Mouse (Mus musculus) cerebellum, postnatal 25 days (tissue): ENCODE measurements around the gene Gm11549.
A peak's percentile ranks its signal among the peaks of the same experiment; 100 is the strongest.

Experiments
- DNase-seq, 2 experiments: peaks; one replicate each; pipeline ENCODE4 v3.0.0; 2021; ENCODE audit warnings: mixed read lengths in 2 of 2

The Gm11549 gene

DNA sequence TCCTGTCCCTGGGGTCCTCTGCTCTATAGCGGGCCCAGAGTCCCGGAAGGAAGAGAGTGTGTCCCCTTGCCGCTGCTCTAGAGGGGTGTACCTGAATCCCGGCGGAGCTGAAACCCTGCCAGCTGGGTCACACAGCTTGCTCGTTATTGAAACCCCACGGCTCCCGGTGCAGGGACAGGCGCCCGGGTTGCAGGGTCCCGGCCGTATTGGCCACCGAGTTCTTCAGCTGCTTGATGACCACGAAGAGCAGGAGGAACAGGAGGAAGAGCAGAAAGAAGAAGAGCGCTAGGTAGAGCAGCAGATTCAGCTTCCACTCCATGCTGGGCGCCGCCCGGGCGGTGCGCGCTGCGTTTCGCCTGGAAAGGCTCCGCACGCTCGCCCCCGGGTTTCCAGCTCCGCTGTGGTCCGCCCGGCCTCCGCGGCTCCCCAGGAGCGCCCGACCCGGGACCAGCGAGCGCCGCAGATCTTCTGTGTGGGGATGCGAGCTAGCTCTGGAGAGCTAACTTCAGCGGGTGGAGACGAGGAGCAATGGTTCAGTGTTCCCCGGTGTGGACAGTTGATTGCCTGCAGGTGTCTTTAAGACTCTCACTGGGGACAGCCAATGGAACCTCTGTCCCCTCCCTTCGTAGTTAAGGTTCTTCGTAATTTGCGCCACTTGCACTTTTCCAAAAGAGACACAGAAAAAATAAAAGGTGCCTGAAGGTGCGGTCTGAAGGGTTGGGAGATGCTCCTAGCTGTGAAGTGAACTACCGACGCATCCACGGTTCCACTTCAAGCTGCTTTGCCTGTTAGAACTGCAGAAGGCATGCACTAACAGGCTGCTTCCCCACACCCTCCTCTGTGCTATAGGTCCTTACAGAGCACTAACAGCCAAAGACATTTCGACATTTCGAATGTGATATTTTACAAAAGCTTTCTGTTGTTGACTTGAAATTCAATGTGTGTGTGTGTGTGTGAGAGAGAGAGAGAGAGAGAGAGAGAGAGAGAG, at the start of gene Gm11549:
TSS of gene Gm11549 (minus strand) at position 741 of the 988 bp plus-strand sequence.
- DNase-seq: peak; percentile 33 to 42

DNA sequence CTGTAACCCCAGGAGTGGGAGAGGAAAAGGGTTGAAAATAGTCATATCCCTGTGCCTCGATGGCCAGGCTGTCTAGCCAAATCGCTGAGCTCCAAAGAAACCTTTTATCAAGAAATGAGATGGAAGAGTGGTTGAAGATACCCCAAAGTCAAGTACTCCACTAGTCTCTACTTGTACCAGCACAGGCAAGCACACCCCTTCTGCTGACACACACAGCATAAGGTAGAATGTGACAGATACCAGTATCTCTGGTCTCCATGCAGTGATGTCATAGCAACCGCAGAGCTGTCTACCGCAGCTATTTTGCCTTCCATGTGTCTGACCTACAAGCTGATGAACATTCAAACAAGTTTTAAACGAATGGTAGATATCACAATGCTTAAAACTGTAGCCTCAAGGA, 48.2 kb upstream of the Gm11549 start:
- DNase-seq: no peak

DNA sequence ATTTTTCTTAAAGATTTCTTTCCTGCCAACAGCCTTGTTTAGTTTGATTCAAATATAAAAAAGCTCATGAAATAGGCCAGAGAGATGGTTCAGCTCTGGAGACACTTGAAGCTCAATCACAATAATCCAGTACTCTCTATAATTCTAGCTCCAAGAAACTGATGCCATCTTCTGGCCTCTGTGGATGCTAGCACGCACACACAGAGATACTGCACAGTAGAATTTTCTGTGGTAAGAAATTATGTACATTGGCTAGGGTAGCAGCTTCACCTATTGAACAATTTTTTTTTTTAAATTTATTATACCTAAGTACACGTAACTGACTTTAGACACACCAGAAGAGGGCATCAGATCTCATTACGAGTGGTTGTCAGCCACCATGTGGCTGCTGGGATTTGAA, 42.1 kb upstream of the Gm11549 start:
- no peak for DNase-seq

DNA sequence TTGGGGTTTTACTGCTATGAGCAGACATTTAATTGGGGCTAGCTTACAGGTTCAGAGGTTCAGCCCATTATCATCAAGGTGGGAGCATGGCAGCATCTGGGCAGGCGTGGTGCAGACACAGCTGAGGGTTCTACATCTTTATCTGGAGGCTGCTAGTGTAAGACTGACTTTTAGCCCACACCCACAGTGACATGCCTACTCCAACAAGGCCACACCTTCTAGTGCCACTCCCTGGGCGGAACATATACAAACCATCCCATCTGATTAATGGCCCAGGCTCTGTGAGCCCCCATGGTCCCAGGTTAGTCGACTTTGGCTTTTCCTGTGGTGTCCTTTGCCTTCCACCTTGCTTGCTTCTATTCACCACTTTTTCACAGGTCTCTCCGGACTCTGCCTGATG, 38.0 kb upstream of the Gm11549 start:
- DNase-seq: no peak

DNA sequence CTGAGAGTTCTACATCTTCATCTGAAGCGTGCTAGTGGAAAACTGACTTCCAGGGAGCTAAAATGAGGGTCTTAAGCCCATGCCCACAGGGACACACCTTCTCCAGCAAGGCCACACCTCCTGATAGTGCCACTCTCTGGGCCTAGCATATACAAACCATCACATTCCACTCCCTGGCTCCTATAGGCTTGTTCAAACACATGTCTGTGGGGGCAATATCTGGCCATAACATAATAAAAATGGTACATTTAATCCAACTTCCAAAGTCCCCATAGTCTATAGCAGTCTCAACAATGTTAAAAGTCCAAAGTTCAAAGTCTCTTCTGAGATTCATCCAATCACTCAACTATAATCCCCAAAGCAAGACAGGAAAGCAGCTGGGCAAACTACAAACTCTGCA, 36.0 kb upstream of the Gm11549 start:
- DNase-seq: no peak

DNA sequence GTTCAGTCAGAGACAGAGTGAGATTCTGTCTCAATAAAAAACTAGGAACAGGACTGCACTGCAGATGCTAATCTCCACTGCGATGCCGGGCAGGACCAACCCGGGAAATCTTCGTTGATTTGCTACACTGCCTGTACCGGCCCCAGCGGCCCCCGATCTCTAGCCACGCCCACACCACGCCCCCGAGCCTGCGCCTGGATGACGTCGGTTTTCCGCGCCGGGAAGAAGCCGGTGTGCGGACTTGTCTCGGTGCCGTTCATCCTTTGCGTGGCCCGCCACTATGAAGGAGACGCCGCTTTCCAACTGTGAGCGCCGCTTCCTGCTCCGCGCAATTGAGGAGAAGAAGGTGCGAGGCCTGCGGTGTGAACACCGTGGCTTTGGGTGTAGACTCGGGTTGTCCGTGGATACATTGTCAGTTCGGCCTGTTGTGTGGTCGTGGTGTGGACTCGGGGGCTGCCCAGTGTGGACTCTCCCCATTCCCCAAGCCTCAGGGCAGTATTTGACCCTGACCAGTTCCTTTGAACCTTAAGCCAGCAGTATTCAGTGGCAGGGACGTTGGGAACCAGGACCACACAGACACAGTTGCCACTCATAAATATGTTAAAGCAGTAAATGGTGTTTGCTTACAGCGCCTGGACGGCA, 30.9 kb upstream of the Gm11549 start, which contains the start of gene Exosc9:
TSS of gene Exosc9 (plus strand) at position 201 of the 642 bp plus-strand sequence.
- DNase-seq: peak; percentile 97 to 98

DNA sequence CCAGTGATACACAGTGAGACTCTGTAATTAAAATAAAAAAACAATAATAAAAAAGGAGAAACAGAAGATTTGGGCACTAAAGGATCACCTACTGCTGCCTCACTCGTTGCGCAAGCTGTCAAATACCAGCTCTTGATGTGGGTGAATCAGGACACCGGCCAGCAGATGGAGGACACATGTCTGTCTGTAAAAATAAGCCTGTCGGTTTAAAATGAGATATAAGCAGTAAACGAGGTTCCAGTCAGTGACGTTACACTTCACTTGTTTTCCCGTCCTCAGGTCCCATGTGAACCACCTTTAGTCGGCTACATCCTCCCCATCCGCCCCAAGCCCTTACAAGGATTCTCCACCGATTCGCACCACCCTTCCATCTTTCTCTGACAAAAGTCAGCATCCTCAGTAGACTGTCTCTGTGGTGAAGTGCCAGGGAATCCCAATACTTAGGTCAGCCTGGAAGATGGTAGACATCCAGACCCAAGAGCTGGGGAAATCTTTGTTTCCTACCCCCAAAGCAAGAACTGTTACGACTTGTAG, 30.3 kb upstream of the Gm11549 start:
- DNase-seq: peak in 1 of 2 experiments; percentile 41

DNA sequence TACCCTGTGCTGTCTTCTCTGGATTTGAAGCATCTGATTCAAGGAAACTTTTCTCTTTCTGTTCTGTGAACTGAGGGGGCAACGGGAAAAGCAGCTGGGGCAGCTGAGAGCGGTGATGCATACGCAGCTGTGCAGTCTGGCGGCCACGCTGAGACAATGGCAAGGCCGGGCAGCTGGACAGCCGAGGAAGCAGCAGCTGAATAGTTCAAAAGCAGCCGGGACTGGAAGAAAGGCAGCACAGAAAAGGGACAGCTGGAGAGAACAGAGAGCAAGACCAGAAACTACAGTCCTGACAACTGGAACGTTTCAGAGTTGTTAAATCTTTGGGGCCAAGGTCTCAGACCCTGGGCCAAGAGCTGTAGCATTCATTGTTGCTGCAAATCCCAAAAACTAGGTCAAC, 29.7 kb upstream of the Gm11549 start:
- DNase-seq: peak; percentile 39 to 40

DNA sequence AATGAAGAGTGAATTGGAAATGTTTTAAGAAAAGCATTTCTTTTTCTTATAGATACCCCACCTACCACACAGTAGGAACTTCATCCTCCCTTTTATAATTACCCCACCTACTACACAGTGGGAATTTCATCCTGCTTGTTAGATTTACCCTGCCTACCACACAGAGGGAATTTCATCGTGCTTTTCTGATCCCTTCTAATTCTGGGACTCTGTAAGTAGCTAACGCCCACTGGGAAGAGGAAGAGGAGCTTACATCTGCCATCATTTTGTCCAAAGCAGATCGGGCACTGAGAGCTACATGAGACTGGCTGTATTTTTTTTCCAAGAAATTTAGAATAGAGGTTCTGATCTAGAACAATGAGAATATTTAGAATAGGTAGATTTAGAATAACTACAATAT, 23.3 kb upstream of the Gm11549 start:
- no peak for DNase-seq

DNA sequence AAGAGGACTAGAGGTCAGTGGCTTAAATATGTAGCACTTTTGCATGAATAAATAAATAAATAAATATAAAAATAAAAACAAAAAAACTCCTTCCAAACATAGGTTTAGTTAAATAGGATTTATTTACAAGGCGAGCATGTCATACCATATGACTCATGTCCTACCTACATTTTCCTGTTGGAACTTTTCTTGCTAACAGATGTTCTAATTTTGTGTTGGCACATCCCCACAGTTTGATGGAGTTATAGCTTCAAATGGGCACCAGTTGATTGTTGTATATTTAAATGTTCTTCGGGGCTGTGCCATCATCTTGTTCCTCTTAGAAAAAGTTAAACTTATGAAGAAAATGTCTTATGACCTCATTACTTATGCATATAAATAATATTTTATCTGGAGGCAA, 19.8 kb upstream of the Gm11549 start:
- no peak for DNase-seq

DNA sequence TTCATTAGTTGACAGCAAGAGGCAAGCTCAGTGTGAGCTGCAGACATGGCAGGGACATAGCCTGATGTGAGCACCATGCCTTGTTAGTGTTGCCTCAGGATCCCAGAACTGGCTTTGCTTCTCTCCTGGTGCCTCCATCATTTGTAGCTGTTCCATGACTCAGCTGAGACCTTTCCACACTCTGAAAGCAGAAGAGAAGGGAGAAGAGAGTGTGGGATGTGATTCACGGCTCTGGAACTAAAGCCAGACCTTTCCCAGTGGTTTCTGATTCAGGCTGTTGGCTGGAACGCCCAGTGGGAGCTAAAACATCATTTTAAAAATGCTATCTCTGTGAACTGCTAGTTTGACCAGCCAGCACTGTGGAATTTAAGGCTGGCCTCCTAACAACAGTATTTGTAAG, 19.1 kb upstream of the Gm11549 start:
- DNase-seq: no peak

DNA sequence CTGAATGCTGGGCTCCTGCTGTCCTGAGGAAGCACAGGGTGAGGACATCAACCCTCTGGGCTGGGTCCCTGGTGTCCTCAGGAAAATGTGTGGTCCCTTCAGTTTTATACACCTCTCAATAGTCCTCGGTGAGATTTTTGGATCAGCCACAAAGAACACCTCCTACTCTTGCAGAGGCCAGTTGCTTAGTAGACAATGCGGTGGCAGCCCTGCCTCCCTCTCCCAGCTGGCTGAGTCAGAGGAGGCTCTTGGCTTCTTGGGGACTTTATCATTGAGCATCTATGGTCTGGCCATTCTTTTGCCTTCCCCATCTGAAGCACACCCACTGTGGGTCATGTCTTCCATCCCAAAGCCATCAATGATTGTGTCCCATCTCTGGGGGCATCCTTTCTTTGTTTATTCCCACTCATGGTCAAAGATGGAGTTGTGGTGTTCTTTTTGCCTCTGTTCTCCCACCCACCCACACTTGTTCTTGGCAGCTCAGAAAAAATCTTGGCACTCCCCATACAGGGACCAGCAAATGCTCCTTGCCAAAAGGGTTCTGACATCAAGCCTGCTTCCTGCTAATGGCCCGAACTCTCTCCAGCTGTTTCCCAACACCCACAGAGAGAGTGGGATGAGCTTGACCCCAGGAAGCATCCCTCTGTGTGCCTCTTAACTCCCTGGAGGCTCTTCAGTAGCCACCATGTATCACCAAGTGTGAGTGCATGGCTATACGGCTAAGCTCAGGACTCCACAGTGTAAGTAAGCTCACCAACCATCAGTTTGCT, 16.3 kb upstream of the Gm11549 start:
- DNase-seq: no peak

DNA sequence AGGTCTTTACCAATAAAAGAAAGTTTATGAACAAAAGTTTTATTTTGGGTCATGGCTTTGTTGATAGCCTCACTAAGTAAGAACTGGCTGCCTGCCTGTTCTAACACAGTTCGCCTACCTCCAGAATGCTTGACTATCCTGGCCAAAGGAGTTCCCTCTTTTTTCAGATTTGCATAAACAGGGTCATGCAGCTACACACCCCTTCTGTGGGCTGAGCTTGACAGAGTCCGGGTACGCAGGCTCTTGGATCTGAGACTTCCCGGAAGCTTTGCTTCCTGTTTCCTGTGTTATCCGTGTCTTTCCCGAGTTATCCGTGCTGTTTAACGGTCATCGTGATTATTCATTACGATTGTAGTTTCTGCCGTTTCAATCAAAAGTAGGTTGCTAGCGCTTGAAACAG, 14.4 kb upstream of the Gm11549 start:
- DNase-seq: no peak

DNA sequence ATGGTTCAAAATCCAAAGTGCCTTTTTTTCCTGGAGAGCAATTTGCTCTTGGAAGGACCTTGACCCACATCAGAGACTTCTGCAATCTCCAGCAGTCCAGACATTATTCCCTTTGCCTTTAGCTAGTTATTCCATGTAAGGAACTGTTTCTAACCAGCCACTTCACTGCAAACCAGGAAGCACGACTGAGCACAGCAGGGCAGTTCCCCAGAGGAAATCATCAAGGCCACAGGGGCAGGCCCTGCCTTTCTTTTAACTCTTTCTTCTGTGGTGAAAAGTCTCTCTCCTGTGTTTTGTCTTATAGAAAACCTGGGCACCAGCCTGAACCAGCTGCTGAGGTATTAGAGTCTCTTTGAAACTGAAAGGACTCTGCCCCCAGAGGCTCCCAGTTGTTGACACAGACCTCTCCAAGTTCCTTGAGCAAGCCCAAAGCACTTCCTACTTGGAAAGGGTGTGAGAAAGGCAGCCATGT, 11.6 kb upstream of the Gm11549 start:
- no peak for DNase-seq

DNA sequence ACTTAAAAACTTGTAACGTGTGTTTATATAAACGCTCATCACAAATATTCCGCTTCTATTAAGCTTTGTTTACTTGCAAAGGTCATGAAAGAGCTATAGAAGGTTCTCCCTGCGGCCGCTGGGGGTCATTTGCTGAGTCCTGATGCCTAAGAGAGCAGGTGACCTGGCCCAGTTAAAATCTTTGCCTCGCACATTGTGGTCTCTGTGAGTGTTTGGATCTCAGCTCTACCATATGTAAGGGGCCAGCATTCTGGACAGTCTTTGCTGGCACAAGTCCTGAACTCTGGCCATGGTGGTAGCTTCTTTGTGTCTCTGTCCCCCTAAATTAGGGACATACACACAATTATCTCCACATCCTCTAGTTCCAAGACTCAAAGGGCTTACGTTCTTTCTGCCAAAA, 11.1 kb upstream of the Gm11549 start:
- no peak for DNase-seq

DNA sequence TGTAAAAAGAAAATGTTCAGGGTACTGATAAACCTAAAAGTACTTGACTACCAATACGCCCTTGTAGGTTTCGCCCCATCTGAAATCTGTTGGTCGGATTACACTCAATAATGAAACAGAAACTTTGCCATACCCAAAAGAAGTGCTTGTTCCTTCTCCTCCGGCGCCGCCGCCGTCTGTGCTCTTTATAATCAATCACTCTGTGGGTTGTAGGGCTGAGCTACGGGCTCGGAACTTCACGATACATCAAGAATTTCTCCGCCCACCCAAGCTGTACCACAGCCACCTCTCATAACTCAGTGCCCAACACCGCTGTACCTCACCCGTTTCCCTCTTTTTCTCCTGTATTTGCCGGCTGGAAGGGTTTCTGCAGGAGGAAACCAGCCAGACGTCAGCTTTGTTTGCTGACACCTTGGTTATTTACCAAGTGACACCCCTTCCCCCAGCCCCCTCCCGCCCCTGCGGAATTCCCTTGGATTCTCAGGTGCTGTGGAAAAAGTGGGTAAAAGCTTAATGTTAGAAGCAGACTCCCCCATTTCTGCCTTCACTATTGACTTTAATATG, 10.4 kb upstream of the Gm11549 start:
- no peak for DNase-seq

DNA sequence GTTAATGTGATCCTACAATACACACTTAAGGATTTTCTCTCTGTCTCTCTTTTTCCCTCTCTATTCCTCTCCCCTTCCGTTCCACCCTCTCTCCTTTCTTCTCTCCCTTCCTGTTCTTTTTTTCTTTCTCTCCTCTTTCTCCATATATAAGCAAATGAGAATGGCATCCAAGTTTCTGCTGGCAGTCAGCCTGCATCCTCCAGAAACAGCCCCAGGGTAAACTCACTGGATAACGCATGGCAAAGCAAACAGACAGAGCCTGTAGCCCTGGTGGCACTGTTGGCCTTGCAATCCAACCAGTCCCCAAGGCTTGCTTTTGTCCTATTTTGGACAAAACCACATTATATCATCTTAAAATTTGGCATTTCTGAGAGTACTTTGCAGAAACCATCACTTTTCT, 9.6 kb upstream of the Gm11549 start:
- no peak for DNase-seq

DNA sequence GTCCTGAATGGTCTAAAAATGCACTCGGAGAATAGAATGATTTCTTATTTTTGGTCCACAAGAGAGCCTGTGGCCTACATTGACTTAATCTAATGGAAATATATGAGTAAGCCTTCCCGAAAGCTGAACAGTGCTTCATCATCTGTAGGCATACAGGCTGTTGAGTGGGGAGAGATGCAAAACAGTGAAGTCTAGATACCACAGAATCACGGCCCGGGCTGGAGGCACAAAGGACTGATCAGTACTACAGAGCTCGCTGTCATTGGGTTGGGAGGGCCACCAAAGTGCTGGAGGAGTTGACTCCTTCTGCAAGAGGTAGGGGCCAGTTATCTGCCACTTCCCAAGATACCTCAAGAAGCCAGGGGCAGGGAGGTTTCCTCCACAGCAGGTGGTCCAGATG, 9.2 kb upstream of the Gm11549 start:
- no peak for DNase-seq

DNA sequence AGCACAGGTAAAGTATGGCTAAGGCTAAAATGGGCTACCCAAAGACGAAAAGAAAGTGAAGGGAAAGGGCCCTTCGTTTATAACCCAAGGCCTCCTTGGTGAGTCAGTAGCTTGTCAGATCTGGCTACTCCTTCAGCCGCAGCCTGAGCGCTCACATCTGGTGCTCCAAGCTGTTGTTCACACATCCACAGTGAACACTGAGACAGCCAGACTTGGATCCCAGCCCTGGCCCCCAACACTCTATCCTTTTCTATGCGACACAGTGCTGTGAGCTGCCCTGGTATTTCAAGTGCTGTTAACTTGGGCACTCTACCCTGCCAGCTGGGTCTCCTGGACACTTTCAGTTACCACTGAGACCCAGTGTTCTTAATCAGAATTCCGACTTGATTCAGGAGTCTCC, 8.7 kb upstream of the Gm11549 start:
- no peak for DNase-seq

DNA sequence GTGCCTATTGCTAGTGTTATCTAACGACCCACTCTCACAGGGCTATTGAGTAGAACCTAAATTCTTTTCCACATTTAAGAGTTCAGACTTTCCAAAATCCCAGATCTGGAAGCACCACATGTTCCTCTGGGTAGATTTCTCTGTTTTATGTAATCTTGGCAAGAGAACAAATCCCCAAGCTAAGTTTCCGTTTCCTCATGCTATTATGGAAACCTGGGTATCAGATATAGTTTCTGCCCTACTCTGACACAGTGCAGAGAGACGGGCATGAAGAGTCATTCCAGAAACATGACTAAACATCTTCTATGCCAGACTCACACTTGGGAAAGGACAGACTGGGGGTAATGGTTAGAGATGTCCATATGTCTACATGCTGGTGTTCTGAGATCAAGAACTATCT, 2.9 kb upstream of the Gm11549 start:
- no peak for DNase-seq

DNA sequence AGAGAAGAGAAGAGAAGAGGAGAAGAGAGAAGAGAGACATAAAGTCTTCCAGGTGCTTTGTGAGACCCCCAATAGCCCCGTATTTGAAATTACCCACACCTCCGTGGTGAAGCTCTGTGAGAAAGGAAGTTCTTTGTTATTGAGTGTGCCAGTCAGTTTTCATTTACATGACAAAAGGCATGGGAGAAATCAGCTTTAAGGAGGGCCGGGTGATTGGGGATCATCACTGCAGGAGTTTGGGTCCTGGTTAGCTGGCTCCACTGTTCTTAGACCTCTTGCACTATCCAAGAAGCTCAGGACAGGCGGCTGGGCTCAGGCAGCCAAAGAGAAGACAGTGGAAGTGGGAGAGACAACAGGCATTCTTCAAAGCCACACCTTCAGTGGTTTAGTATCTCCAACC, 524 bp upstream of the Gm11549 start:
- no peak for DNase-seq

DNA sequence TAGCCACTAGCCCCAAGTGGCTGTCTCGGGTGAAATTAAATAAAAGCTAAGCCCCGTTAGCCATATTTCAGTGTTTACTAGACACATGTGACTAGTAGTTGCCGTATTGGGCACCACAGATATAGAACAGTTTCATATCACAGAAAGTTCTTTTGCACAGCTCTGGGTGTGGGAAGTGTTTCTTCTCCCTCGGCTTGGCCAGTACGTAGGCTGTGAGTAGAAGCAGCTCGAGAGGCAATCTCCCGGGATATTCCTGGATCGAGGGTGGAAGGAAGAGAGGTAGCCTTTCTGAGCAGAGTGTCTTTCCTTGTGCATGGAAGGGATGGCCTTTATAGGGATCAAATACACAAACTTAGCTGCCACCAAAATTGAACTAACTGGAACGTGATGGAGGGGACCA, 5.4 kb downstream of the Gm11549 start:
- DNase-seq: no peak

DNA sequence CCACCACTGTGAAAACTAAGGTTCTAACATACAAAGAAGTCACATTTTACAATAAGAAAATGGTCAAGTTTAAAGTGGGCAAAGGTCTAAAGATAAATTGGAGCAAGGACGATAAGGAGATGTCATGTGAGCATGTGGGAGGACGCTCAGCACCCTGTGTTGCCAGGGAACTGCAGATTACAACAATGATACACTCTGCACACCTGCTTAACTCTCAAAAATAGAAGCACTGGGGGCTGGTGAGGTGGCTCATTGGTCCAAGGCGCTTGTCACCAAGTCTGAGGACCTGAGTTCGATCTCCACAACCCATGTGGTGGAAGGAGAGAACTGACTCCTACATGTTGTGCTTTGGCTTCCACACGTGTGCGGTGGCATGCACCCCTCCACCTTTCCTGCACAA, 10.1 kb downstream of the Gm11549 start:
- DNase-seq: no peak
